Mouse (Mus musculus) forebrain, embryonic 15.5 days (tissue): ENCODE results near the gene Slc4a8. TPM values are rescaled to one million over a fixed set of nuclear protein-coding genes. Genes with fewer than 3 reads are reported as not detected.
"Not testable (repeated sequence)": the region's sequence is repeated elsewhere in the genome, so short reads cannot be mapped to it uniquely, and the experiment has no call there.

ENCODE experiments used
- ATAC-seq: fragments of 200-750 bp; cut with Nextera tagmentation; replicated peaks from 2 replicates; pipeline ENCODE4 v1.8.0; 2017; ENCODE audit warnings: mild to moderate bottlenecking, moderate TSS enrichment, moderate library complexity
- H3K27ac ChIP-seq: fragments of 300-500 bp; sonication (generic); replicated peaks from 2 replicates; pipeline ENCODE4 v1.5.1; 2015; ENCODE audit warnings: mild to moderate bottlenecking, inconsistent platforms
- H3K27me3 ChIP-seq: fragments of 300-500 bp; sonication (generic); 2 replicates; pipeline ENCODE4 v1.6.1; 2015; ENCODE audit warnings: inconsistent platforms
- H3K36me3 ChIP-seq: fragments of 300-500 bp; sonication (generic); 2 replicates; pipeline ENCODE4 v1.6.1; 2015; ENCODE audit warnings: mild to moderate bottlenecking, inconsistent platforms
- H3K4me1 ChIP-seq: fragments of 300-500 bp; sonication (generic); 2 replicates; pipeline ENCODE4 v1.6.1; 2015; ENCODE audit warnings: inconsistent platforms
- H3K4me2 ChIP-seq: fragments of 300-500 bp; sonication (generic); replicated peaks from 2 replicates; pipeline ENCODE4 v1.6.1; 2015; ENCODE audit warnings: mild to moderate bottlenecking, inconsistent platforms
- H3K4me3 ChIP-seq: fragments of 300-500 bp; sonication (generic); 2 replicates; pipeline ENCODE4 v1.5.1; 2015; ENCODE audit warnings: mild to moderate bottlenecking, inconsistent platforms
- H3K9ac ChIP-seq: fragments of 300-500 bp; sonication (generic); replicated peaks from 2 replicates; pipeline ENCODE4 v1.6.1; 2015; ENCODE audit warnings: mild to moderate bottlenecking, inconsistent platforms
- H3K9me3 ChIP-seq: fragments of 300-500 bp; sonication (generic); 2 replicates; pipeline ENCODE4 v1.6.1; 2016; ENCODE audit warnings: inconsistent platforms
- WGBS: fragments of 180-500 bp; shearing (Covaris S2); methylation state at CpG from one replicate; pipeline ENCODE4 v1.1.7; 2015; ENCODE audit warnings: mixed read lengths; 5-methylcytosine and 5-hydroxymethylcytosine counted together
- polyA plus RNA-seq: library from polyadenylated mRNA; unstranded; fragments of >200 nt; fragmentation: Nextera tagmentation; extraction: Ambion mirVana; gene quantifications from 2 replicates; pipeline ENCODE4 v1.2.1, GENCODE M21; 2015

Slc4a8 gene
- polyA plus RNA-seq, 1 experiment from 2014 or later: 22.8 TPM

GRCm38 (mm10) chr15:100761036-100761418 lies 520 bp upstream of the Slc4a8 start:
- peak overlapping the region; percentile 73 for H3K4me2 ChIP-seq
- no peaks in the 10 kb centered on the region for H3K27me3 ChIP-seq
- WGBS: 8% methylated on average over 9 of the region's 9 CpGs
- H3K36me3 ChIP-seq: no peaks in the 10 kb centered on the region
- no peaks in the 10 kb centered on the region for H3K9me3 ChIP-seq
- peak overlapping the region; percentile 26 for H3K9ac ChIP-seq
- H3K27ac ChIP-seq: peak overlapping the region; percentile 83
- peak; percentile 36; the same call in 1 of the 2 replicates for ATAC-seq
- peaks cover 21% of the 10 kb centered on the region for H3K4me1 ChIP-seq
- H3K4me3 ChIP-seq: peak overlapping the region; percentile 81

- no peaks in the 10 kb centered on the region for H3K27me3 ChIP-seq
- H3K4me3 ChIP-seq: peak overlapping the region; percentile 81
- peak overlapping the region; percentile 76 for H3K9ac ChIP-seq
- H3K4me2 ChIP-seq: peak overlapping the region; percentile 73
- no peak overlapping the region for H3K27ac ChIP-seq
- 48% methylated on average over 8 of the region's 8 CpGs for WGBS
- peaks cover 21% of the 10 kb centered on the region for H3K4me1 ChIP-seq
- no peaks in the 10 kb centered on the region for H3K36me3 ChIP-seq
- no peaks in the 10 kb centered on the region for H3K9me3 ChIP-seq
- ATAC-seq: no peak
Observed at GRCm38 (mm10) chr15:100762649-100763048, 1.1 kb downstream of the Slc4a8 start.

GRCm38 (mm10) chr15:100764163-100764951 lies 2.8 kb downstream of the Slc4a8 start:
- no peaks in the 10 kb centered on the region for H3K27me3 ChIP-seq
- H3K9ac ChIP-seq: no peak overlapping the region
- WGBS: 89% methylated on average over 16 of the region's 16 CpGs
- H3K36me3 ChIP-seq: peaks cover 3% of the 10 kb centered on the region; the same call in 1 of the 2 replicates
- peaks cover 21% of the 10 kb centered on the region for H3K4me1 ChIP-seq
- no peak overlapping the region for H3K4me3 ChIP-seq
- no peaks in the 10 kb centered on the region for H3K9me3 ChIP-seq
- ATAC-seq: no peak
- no peak overlapping the region for H3K4me2 ChIP-seq
- H3K27ac ChIP-seq: no peak overlapping the region

- Histone ChIP-seq H3K4me3 (no peak overlapping the region), H3K4me1 (peaks cover 12% of the 10 kb centered on the region), H3K36me3 (peaks cover 6% of the 10 kb centered on the region; the same call in 1 of the 2 replicates), H3K9ac (no peak overlapping the region), H3K4me2 (no peak overlapping the region), H3K9me3 (no peaks in the 10 kb centered on the region), H3K27me3 (no peaks in the 10 kb centered on the region), H3K27ac (no peak overlapping the region)
- 70% methylated on average over 9 of the region's 9 CpGs for WGBS
- no peak for ATAC-seq
Observed at GRCm38 (mm10) chr15:100766826-100767225, 5.3 kb downstream of the Slc4a8 start.

GRCm38 (mm10) chr15:100767851-100768250 lies 6.3 kb downstream of the Slc4a8 start:
- H3K9me3 ChIP-seq: no peaks in the 10 kb centered on the region
- H3K4me2 ChIP-seq: no peak overlapping the region
- H3K27ac ChIP-seq: no peak overlapping the region
- H3K9ac ChIP-seq: no peak overlapping the region
- no peak overlapping the region for H3K4me3 ChIP-seq
- no peak for ATAC-seq
- 90% methylated on average over 13 of the region's 13 CpGs for WGBS
- H3K4me1 ChIP-seq: peaks cover 5% of the 10 kb centered on the region
- no peaks in the 10 kb centered on the region for H3K27me3 ChIP-seq
- H3K36me3 ChIP-seq: peaks cover 6% of the 10 kb centered on the region; the same call in 1 of the 2 replicates

- not testable (repeated sequence) for H3K4me3 ChIP-seq, H3K9ac ChIP-seq, H3K9me3 ChIP-seq, H3K4me1 ChIP-seq, H3K36me3 ChIP-seq, H3K27ac ChIP-seq, H3K4me2 ChIP-seq, H3K27me3 ChIP-seq, ATAC-seq
- 94% methylated on average over 4 of the region's 4 CpGs for WGBS
Observed at GRCm38 (mm10) chr15:100769023-100769422, 7.5 kb downstream of the Slc4a8 start.

GRCm38 (mm10) chr15:100770338-100770737 lies 8.8 kb downstream of the Slc4a8 start:
- 98% methylated on average over 5 of the region's 5 CpGs for WGBS

GRCm38 (mm10) chr15:100772685-100773084 lies 11.1 kb downstream of the Slc4a8 start:
- H3K9ac ChIP-seq: no peak overlapping the region
- peaks cover 6% of the 10 kb centered on the region; the same call in 1 of the 2 replicates for H3K36me3 ChIP-seq
- H3K27me3 ChIP-seq: no peaks in the 10 kb centered on the region
- no peaks in the 10 kb centered on the region for H3K4me1 ChIP-seq
- no peak for ATAC-seq
- no peak overlapping the region for H3K27ac ChIP-seq
- no peak overlapping the region for H3K4me3 ChIP-seq
- no peaks in the 10 kb centered on the region for H3K9me3 ChIP-seq
- 95% methylated on average over 4 of the region's 4 CpGs for WGBS
- no peak overlapping the region for H3K4me2 ChIP-seq

More at GRCm38 (mm10) chr15:100770338-100770737, 8.8 kb downstream of the Slc4a8 start:
- Histone ChIP-seq H3K36me3 (peaks cover 6% of the 10 kb centered on the region; the same call in 1 of the 2 replicates), H3K4me1 (no peaks in the 10 kb centered on the region), H3K4me2 (no peak overlapping the region), H3K4me3 (no peak overlapping the region), H3K27ac (no peak overlapping the region), H3K9me3 (no peaks in the 10 kb centered on the region), H3K9ac (no peak overlapping the region), H3K27me3 (no peaks in the 10 kb centered on the region)
- no peak for ATAC-seq

- not testable (repeated sequence) for H3K27ac ChIP-seq, H3K4me1 ChIP-seq, H3K4me2 ChIP-seq, H3K9me3 ChIP-seq, ATAC-seq, H3K4me3 ChIP-seq, H3K9ac ChIP-seq, H3K36me3 ChIP-seq, H3K27me3 ChIP-seq
- WGBS: 87% methylated on average over 6 of the region's 6 CpGs
Observed at GRCm38 (mm10) chr15:100773859-100774258, 12.3 kb downstream of the Slc4a8 start.

- Histone ChIP-seq H3K27ac (no peak overlapping the region), H3K4me1 (0 out of 2 replicates have a peak, but pooled peaks cover 6% of the 10 kb centered on the region), H3K9ac (no peak overlapping the region), H3K4me2 (no peak overlapping the region), H3K36me3 (peaks cover 3% of the 10 kb centered on the region; the same call in 1 of the 2 replicates), H3K9me3 (no peaks in the 10 kb centered on the region), H3K4me3 (no peak overlapping the region), H3K27me3 (no peaks in the 10 kb centered on the region)
- ATAC-seq: no peak
- 37% methylated on average over 19 of the region's 19 CpGs for WGBS
Observed at GRCm38 (mm10) chr15:100775189-100776166, 13.9 kb downstream of the Slc4a8 start.

GRCm38 (mm10) chr15:100776424-100776823 lies 14.9 kb downstream of the Slc4a8 start:
- 90% methylated on average over 3 of the region's 3 CpGs for WGBS
- ATAC-seq: no peak
- Histone ChIP-seq H3K4me2 (no peak overlapping the region), H3K27me3 (no peaks in the 10 kb centered on the region), H3K9me3 (no peaks in the 10 kb centered on the region), H3K27ac (no peak overlapping the region), H3K4me1 (0 out of 2 replicates have a peak, but pooled peaks cover 6% of the 10 kb centered on the region), H3K4me3 (no peak overlapping the region), H3K36me3 (no peaks in the 10 kb centered on the region), H3K9ac (no peak overlapping the region)
